Mouse (Mus musculus): Measurements from ENCODE around the gene Usp7. TPM values are rescaled to one million over a fixed set of nuclear protein-coding genes. Genes with fewer than 3 reads are reported as not detected.

The Usp7 gene
- total RNA-seq (2023; ENCODE audit: inconsistent age): 257 to 286 TPM (median 266 TPM) in 4 replicates

DNA sequence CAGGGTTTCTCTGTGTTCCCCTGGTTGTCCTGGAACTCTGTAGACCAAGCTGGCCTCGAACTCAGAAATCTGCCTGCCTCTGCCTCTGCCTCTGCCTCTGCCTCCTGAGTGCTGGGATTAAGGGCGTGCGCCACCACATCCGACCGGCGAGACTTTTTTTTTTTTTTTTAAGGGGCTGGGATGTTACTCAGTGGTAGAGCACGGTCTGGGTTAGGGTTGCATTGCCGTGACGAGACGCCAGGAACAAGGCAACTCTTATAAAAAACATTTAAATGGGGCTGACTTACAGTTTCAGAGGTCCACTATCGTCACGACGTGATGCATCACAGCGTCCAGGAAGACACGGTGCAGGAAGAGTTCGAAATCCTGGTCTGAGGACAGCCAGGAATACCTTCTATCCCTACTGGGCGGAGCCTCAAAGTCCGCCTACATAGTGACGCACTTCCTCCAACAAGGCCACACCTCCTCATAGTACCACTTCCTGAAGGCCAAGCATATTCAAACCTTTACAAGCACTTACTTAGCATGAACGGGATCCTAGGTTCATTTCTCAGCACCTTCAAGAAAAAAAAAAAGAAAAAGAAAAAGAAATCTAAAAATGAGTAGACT lies at the start of gene Usp7:
TSS of gene Usp7 (minus strand) at position 360 of the 609 bp plus-strand sequence.

GRCm38 (mm10) chr16:8829564-8830359 lies 37.7 kb upstream of the Usp7 start, which contains the start of gene 1810013L24Rik:
TSS of gene 1810013L24Rik (plus strand) at chr16:8830100.

DNA sequence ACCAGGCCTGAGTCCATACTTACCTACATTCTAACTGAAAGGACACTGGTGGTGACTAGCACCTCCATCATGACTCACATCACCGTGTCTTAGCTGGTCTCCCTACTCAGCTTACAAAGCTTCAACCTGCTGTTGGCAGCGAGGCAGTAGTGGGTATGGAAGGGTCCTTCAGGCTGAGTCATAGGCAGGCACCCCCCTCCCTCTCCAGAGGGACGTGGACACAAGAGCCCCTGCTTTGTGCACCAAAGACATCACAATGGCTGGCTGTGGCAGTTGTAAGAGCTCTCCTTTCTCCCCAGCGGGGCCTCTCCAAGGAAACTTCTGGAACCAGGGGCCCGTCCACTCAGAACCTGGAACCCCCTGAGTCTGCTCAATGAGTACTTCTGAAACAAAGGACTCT lies 111.6 kb downstream of the Usp7 start, which contains the start of gene Gm5767:
TSS of gene Gm5767 (plus strand) at position 301 of the 400 bp plus-strand sequence.

DNA sequence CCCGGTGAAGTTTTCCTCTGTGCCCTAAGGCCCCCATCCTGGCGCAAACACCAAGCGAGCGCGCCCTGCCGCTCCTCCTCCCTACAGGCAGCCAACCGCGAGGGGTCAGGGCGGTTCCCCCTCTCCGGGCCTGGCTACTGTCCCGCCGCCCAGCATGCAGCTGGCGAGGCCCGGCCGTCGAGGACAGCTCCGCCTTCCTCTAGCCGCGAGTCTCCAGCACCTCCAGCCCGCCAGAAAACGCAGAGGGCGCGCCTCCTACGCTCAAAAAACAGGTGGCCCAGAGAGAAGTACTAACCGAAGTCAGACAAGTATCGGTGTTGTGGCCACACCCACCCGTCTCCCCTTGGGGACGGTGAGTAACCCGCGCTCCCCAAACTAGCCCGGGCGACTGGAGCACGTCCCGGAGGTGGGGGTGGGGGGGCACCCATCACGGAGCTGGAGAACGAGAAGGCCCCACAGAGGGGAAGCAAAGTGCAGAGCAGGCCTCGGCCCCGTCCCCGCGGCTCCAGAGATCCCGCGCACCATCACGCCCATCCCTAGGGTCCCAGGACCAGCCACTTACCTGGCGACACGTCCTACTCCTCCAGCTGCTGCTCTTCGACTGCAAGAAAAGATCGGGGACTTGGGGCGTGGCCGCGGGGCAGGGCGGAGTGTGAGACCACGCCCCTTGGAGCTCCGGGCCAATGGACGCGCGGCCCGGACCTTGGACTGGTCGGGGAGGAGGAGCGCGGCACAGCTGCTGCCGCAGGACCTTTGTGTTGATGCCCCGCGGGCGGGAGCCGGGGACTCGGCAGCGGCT lies 120.4 kb downstream of the Usp7 start, which contains the start of gene Carhsp1:
TSS of gene Carhsp1 (minus strand) at position 605 of the 799 bp plus-strand sequence.

Other genes starting within 250 kb of the Usp7 start
- 75.0 to 85.1 TPM (median 83.6 TPM) in 4 replicates for gene Pmm2, start 154.6 kb downstream of the Usp7 start, total RNA-seq (2023; ENCODE audit: inconsistent age)
- 8.6 to 11.9 TPM (median 10.4 TPM) in 4 replicates for gene Tmem186, start 154.6 kb downstream of the Usp7 start, total RNA-seq (2023; ENCODE audit: inconsistent age)
- 17.7 to 22.2 TPM (median 18.6 TPM) in 4 replicates for gene Carhsp1, start 120.2 kb downstream of the Usp7 start, total RNA-seq (2023; ENCODE audit: inconsistent age)
- not detected in 4 replicates for gene Gm5767, start 111.5 kb downstream of the Usp7 start, total RNA-seq (2023; ENCODE audit: inconsistent age)
- gene 1810013L24Rik, start 37.8 kb upstream of the Usp7 start, total RNA-seq (2023; ENCODE audit: inconsistent age): 95.7 to 100 TPM (median 98.3 TPM) in 4 replicates

All from B cell, adult (primary cell).